Mouse (Mus musculus) embryonic facial prominence, embryonic 15.5 days (tissue): ENCODE results near the gene Psmd7. TPM values are rescaled to one million over a fixed set of nuclear protein-coding genes. Genes with fewer than 3 reads are reported as not detected.

Experiments
- ATAC-seq: fragments of 200-750 bp; cut with Nextera tagmentation; 2 replicates; pipeline ENCODE4 v1.8.0; 2017; ENCODE audit warnings: low read depth, moderate TSS enrichment; ENCODE audit not compliant: insufficient number of reproducible peaks, low FRiP score, low TSS enrichment
- H3K27ac ChIP-seq: fragments of 300-500 bp; sonication (generic); replicated peaks from 2 replicates; pipeline ENCODE4 v1.5.1; 2015; ENCODE audit warnings: mild to moderate bottlenecking, inconsistent platforms
- H3K27me3 ChIP-seq: fragments of 300-500 bp; sonication (generic); 2 replicates; pipeline ENCODE4 v1.6.1; 2015; ENCODE audit warnings: inconsistent platforms
- H3K36me3 ChIP-seq: fragments of 300-500 bp; sonication (generic); 2 replicates; pipeline ENCODE4 v1.6.1; 2015; ENCODE audit warnings: mild to moderate bottlenecking, inconsistent platforms
- H3K4me1 ChIP-seq: fragments of 300-500 bp; sonication (generic); 2 replicates; pipeline ENCODE4 v1.6.1; 2015; ENCODE audit warnings: inconsistent platforms
- H3K4me2 ChIP-seq: fragments of 300-500 bp; sonication (generic); replicated peaks from 2 replicates; pipeline ENCODE4 v1.6.1; 2015; ENCODE audit warnings: mild to moderate bottlenecking, inconsistent platforms
- H3K4me3 ChIP-seq: fragments of 300-500 bp; sonication (generic); replicated peaks from 2 replicates; pipeline ENCODE4 v1.5.1; 2015; ENCODE audit warnings: mild to moderate bottlenecking, inconsistent platforms
- H3K9ac ChIP-seq: fragments of 300-500 bp; sonication (generic); 2 replicates; pipeline ENCODE4 v1.6.1; 2015; ENCODE audit warnings: inconsistent platforms
- H3K9me3 ChIP-seq: fragments of 300-500 bp; sonication (generic); replicated peaks from 2 replicates; pipeline ENCODE4 v1.6.1; 2016; ENCODE audit warnings: inconsistent platforms
- WGBS: fragments of 180-500 bp; shearing (Covaris S2); methylation state at CpG from one replicate; pipeline ENCODE4 v1.1.7; 2015; 5-methylcytosine and 5-hydroxymethylcytosine counted together
- polyA plus RNA-seq: library from polyadenylated mRNA; unstranded; fragments of >200 nt; fragmentation: Nextera tagmentation; extraction: Ambion mirVana; gene quantifications from 2 replicates; pipeline ENCODE4 v1.2.1, GENCODE M21; 2015

Psmd7 gene
- polyA plus RNA-seq, 1 experiment from 2014 or later: 266 TPM

DNA sequence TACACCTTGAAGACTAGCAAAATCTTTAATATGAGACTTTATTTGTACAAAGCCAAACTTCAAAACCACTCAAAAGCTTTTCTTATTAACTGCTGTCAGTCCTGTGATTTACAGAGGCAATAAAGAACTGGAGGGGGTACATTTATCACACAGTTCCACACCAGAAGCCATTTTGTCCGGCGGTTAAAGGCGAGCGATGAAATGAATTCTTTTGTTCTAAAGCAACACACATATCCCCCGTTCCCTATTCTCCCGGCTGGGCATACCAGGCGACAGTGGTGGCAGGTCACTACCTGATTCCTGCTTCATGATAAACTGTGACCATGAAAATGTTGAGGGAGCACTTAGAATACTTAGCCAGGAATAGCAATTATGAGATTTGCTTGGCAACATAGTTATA, 20.5 kb upstream of the Psmd7 start:
- 77% methylated on average over 7 of the region's 7 CpGs for WGBS
- no peaks in the 10 kb centered on the region for H3K4me1 ChIP-seq
- H3K4me3 ChIP-seq: no peak overlapping the region
- no peaks in the 10 kb centered on the region for H3K9me3 ChIP-seq
- peaks cover 4% of the 10 kb centered on the region; the same call in 1 of the 2 replicates for H3K27me3 ChIP-seq
- H3K36me3 ChIP-seq: no peaks in the 10 kb centered on the region
- ATAC-seq: no peak
- no peak overlapping the region for H3K27ac ChIP-seq
- H3K4me2 ChIP-seq: no peak overlapping the region
- no peak overlapping the region for H3K9ac ChIP-seq

DNA sequence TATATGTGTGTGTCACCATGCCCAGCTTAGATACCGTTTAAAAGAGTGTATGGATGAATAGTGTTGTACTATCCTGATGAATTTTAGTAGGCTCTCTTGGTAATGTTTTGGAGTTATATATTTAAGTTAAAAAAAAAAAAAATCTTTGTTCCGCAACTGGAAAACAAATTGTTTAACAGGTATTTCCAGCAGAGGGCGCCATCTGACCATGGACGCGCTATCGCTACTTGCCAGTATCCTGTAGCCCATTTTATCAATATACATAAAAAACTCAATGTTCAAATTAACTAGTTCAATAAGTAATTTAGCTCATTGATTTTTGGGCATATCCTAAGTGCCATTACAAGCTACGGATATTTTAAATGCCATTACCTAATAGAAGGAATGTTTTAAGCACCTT, 14.8 kb upstream of the Psmd7 start:
- Histone ChIP-seq H3K4me1 (no peaks in the 10 kb centered on the region), H3K4me3 (no peak overlapping the region), H3K27ac (no peak overlapping the region), H3K27me3 (peaks cover 4% of the 10 kb centered on the region; the same call in 1 of the 2 replicates), H3K9me3 (no peaks in the 10 kb centered on the region), H3K4me2 (no peak overlapping the region), H3K36me3 (no peaks in the 10 kb centered on the region), H3K9ac (no peak overlapping the region)
- ATAC-seq: no peak
- 4% methylated on average over 7 of the region's 7 CpGs for WGBS

DNA sequence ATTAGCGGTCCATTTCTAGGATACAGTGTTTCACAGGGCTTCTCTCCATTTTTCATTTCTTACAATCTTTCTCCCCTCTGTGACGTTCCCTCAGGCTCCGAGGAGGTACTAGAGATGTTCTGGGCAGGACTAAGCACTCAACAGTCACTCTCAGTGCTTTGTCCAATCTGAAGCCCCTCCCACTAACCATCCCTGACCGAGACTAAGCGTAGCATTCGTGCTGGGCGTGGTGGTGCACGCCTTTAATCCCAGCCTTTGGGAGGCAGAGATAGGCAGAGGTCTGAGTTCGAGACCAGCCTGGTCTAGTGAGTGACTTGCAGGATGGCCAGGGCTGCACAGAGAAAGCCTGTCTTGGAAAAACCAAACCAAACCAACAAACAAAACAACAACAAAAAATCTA, 11.4 kb upstream of the Psmd7 start:
- no peak overlapping the region for H3K27ac ChIP-seq
- ATAC-seq: no peak
- no peaks in the 10 kb centered on the region for H3K4me1 ChIP-seq
- 81% methylated on average over 9 of the region's 9 CpGs for WGBS
- H3K4me3 ChIP-seq: no peak overlapping the region
- no peak overlapping the region for H3K9ac ChIP-seq
- H3K4me2 ChIP-seq: no peak overlapping the region
- H3K9me3 ChIP-seq: no peaks in the 10 kb centered on the region
- no peaks in the 10 kb centered on the region for H3K36me3 ChIP-seq
- peaks cover 4% of the 10 kb centered on the region; the same call in 1 of the 2 replicates for H3K27me3 ChIP-seq

DNA sequence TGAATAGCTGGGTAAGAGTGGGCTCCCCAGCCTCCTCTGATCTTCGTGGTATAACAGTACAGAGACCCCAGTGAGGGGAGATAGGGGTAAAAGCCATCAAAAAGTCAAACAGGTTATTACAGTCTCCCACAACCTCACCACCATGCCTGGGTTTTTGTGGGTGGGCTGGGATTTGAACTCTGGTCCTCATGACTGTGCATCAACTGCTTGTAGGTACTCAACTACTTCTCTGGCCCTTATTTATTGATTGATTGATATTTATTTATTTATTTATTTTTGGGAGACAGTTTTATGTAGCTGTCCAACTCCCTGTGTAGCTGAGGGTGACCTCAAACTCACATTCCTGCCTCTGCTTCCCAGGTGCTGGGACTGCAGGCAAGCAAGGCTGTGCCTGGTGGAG, 9.5 kb upstream of the Psmd7 start:
- Histone ChIP-seq H3K9me3 (no peaks in the 10 kb centered on the region), H3K36me3 (no peaks in the 10 kb centered on the region), H3K9ac (no peak overlapping the region), H3K4me3 (no peak overlapping the region), H3K4me2 (no peak overlapping the region), H3K4me1 (no peaks in the 10 kb centered on the region), H3K27me3 (no peaks in the 10 kb centered on the region), H3K27ac (no peak overlapping the region)
- WGBS: 61% methylated on average over 1 of the region's 1 CpGs
- ATAC-seq: no peak

DNA sequence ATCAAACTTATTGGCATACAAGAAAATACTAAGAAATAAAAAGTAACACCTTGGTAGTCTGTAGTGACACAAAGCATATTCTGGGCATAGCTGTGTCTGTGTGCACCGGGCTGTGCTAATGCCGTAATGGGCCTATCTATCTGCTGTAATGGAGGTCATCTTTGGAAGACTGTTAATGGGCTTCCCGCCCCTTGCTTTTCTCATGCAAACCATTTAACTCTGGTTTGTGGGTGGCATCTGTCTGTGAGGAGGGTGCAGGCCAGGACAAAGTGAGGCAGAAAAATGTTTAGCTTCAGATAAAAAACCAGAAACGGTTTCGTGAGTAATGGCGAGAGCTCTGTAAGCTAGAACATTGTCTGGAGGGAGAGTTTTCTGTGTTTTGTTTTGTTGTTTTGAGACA, 6.6 kb upstream of the Psmd7 start:
- no peak overlapping the region for H3K4me3 ChIP-seq
- no peak overlapping the region for H3K9ac ChIP-seq
- H3K27ac ChIP-seq: no peak overlapping the region
- no peak for ATAC-seq
- H3K4me1 ChIP-seq: no peaks in the 10 kb centered on the region
- 72% methylated on average over 6 of the region's 6 CpGs for WGBS
- H3K36me3 ChIP-seq: no peaks in the 10 kb centered on the region
- no peaks in the 10 kb centered on the region for H3K27me3 ChIP-seq
- no peaks in the 10 kb centered on the region for H3K9me3 ChIP-seq
- no peak overlapping the region for H3K4me2 ChIP-seq

DNA sequence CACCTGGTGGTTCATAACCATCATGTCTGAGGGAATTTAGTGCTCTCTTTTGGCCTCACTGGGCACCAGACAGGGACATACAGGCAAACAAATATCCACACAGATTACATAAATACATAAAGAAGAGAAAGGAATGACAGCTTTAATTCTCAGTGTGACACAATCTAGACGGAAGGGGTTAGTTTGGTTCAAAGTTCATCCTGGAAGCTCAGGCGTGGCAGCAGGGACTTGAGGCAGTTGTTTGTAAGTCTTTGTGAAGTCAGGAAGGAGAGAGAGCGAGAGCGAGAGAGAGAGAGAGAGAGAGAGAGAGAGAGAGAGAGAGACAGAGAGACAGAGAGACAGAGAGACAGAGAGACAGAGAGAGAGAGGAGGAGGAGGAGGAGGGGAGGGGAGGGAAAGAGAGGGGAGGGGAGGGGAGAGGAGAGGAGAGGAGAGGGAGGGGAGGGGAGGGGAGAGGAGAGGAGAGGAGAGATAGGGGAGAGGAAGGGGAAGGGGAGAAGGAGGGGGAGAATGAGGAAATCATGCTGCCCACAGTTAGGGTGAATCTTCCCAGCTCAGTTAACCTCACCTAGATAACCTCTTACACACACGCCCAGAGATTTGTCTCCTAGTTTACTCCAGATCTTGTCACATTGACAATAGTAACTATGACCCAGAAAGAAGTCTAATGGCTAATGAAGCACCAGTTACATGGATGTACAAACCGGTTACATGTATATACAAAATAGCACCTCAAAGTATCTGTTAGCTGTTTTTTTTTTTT, 5.9 kb upstream of the Psmd7 start:
- Histone ChIP-seq H3K9me3 (no peaks in the 10 kb centered on the region), H3K27ac (no peak overlapping the region), H3K27me3 (no peaks in the 10 kb centered on the region), H3K4me2 (no peak overlapping the region), H3K36me3 (no peaks in the 10 kb centered on the region), H3K4me3 (no peak overlapping the region), H3K4me1 (no peaks in the 10 kb centered on the region), H3K9ac (no peak overlapping the region)
- 76% methylated on average over 5 of the region's 6 CpGs for WGBS
- no peak for ATAC-seq

DNA sequence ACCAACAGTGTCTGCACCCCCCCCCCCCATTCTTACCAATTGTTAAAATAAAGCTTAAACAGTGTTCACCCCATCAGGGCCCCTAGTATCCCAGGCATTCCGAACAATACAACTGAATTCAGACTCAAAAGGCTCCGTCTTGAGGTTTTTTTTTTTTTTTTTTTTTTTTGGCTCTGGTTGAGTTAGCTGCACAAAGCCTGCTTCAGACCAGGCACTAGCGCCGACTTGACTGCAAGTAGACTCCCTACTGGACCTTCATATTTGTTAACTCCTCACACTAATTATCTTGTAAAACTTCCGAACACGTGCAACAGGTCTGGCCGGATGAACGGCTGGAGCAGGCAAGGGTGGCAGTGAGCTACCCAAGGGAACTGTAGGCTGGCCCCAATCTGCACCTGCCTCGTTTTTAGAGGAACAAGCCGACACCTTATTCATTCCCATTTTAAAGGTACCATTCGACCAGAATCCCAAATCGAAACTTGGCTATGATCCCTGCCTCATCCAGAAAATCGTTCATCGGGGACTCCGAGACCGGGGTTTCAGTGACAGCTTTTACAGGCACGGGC, 752 bp downstream of the Psmd7 start:
- no peak for ATAC-seq
- Histone ChIP-seq H3K36me3 (peaks cover 32% of the 10 kb centered on the region), H3K27me3 (no peaks in the 10 kb centered on the region), H3K27ac (peak overlapping the region; percentile 84), H3K9me3 (no peaks in the 10 kb centered on the region), H3K4me1 (peaks cover 9% of the 10 kb centered on the region; the same call in 1 of the 2 replicates), H3K9ac (peak overlapping the region; percentile 69), H3K4me2 (peak overlapping the region; percentile 66), H3K4me3 (peak overlapping the region; percentile 69)
- 0% methylated on average over 17 of the region's 17 CpGs for WGBS

DNA sequence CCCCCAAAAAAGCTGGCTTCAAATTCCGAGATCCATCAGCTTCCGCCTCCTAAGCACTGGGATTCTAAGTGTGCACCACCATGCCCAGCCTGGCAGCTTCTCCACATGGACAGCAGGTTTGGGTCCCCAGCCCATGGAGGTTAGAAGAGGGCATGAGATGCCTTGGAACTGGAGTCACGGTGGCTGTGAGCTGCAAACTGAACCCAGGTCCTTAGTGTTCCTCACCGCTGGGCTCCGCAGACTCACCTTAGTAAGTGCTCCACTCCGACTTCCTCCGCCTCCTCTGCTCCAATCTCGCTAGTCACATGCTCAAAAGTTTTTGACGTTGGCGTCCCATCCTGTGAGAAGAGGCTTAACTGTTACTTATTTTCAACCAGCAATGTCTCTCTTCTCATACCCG, 6.1 kb downstream of the Psmd7 start:
- no peaks in the 10 kb centered on the region for H3K27me3 ChIP-seq
- ATAC-seq: no peak
- no peak overlapping the region for H3K4me2 ChIP-seq
- H3K27ac ChIP-seq: no peak overlapping the region
- peaks cover 9% of the 10 kb centered on the region; the same call in 1 of the 2 replicates for H3K4me1 ChIP-seq
- H3K4me3 ChIP-seq: no peak overlapping the region
- WGBS: 91% methylated on average over 11 of the region's 11 CpGs
- no peak overlapping the region for H3K9ac ChIP-seq
- H3K36me3 ChIP-seq: peaks cover 79% of the 10 kb centered on the region
- H3K9me3 ChIP-seq: no peaks in the 10 kb centered on the region

DNA sequence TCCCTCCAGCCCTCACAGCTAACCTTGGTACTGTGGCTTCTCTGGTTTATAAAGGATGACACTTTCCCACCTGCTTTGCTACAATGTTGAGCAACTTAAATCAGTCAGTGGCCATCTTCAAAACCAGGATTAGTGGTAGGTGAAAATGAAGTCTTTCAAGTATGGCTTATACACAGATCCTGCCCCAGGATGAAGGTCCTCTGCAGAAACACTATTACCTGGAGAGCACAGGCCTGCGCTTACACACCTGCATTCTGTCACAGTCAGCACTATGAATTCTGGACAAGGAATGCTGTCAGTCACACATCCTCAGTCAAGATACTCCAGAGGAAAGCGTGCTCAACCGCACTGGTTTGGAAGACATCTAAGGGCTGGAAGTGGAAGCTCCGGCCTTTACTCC, 6.7 kb downstream of the Psmd7 start:
- peaks cover 10% of the 10 kb centered on the region; the same call in 1 of the 2 replicates for H3K4me1 ChIP-seq
- H3K4me3 ChIP-seq: no peak overlapping the region
- no peak overlapping the region for H3K9ac ChIP-seq
- H3K9me3 ChIP-seq: no peaks in the 10 kb centered on the region
- no peak overlapping the region for H3K4me2 ChIP-seq
- H3K27ac ChIP-seq: no peak overlapping the region
- whole genome bisulfite sequencing: 96% methylated on average over 4 of the region's 4 CpGs
- no peaks in the 10 kb centered on the region for H3K27me3 ChIP-seq
- H3K36me3 ChIP-seq: peaks cover 79% of the 10 kb centered on the region
- ATAC-seq: no peak

DNA sequence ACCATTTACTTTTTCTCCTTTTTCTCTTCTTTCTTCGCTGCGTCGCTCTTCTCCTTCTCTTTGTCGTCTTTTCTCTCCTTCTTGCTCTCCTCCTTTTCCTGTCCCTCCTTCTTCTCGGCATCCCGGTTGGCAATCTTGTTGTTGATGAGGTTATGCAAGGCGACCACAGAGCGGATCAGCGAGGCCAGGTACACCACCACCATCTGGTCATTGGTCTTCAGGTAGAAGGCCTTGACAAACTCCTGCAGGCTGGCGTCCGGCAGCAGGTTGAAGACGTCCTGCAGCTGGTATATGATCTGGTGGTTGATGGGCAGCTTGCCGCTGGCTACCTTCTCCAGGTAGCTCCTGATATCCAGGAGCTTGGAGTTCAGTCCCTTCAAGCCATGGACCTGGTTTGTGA, 7.4 kb downstream of the Psmd7 start:
- H3K4me1 ChIP-seq: peaks cover 10% of the 10 kb centered on the region; the same call in 1 of the 2 replicates
- no peak for ATAC-seq
- 92% methylated on average over 13 of the region's 13 CpGs for WGBS
- H3K4me3 ChIP-seq: no peak overlapping the region
- peaks cover 78% of the 10 kb centered on the region for H3K36me3 ChIP-seq
- H3K27me3 ChIP-seq: no peaks in the 10 kb centered on the region
- no peaks in the 10 kb centered on the region for H3K9me3 ChIP-seq
- H3K27ac ChIP-seq: no peak overlapping the region
- H3K4me2 ChIP-seq: no peak overlapping the region
- no peak overlapping the region for H3K9ac ChIP-seq

DNA sequence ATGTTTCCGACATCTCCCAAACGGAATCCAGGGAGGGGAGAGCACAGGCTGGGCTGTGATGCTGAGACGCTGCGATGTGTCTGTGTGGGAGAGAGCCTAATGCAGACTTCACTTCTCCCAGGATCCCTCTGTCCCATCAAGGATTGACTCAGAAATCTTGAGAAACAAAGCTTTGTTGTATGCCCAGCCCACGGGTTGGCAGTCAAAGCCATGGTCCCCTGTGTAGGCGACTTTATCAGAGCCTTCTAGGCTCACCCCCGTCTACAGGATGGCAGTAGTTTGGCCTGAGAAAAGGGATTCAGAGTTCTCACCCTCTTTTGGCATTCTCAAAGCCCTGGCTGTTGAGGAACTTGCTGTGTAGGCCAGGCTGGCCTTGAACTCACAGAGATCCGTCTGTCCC, 9.7 kb downstream of the Psmd7 start:
- H3K9me3 ChIP-seq: no peaks in the 10 kb centered on the region
- WGBS: 84% methylated on average over 8 of the region's 8 CpGs
- no peak overlapping the region for H3K9ac ChIP-seq
- H3K36me3 ChIP-seq: peaks cover 57% of the 10 kb centered on the region
- no peak for ATAC-seq
- H3K4me3 ChIP-seq: no peak overlapping the region
- H3K27ac ChIP-seq: no peak overlapping the region
- peaks cover 4% of the 10 kb centered on the region; the same call in 1 of the 2 replicates for H3K4me1 ChIP-seq
- H3K27me3 ChIP-seq: no peaks in the 10 kb centered on the region
- H3K4me2 ChIP-seq: no peak overlapping the region

DNA sequence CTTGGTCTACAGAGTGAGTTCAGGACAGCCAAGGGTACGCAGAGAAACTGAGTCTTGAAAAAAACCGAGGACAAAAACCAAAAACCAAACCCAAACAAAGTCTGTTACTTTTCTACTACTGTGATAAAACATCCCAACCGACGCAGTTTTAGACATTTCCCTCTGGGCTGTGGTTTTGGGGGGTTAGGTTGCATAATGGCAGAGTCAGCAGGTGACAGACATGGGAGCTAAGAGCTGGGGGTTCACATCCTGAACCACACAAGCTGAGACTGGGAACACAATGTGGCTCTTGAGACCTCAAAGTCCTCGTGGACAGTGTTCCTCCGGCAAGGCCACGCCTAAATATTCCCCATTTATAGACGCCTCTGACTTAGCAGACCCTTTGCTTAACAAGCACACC, 10.1 kb downstream of the Psmd7 start:
- WGBS: 86% methylated on average over 8 of the region's 8 CpGs
- H3K27me3 ChIP-seq: no peaks in the 10 kb centered on the region
- H3K27ac ChIP-seq: no peak overlapping the region
- H3K4me2 ChIP-seq: no peak overlapping the region
- no peak for ATAC-seq
- H3K4me1 ChIP-seq: peaks cover 4% of the 10 kb centered on the region; the same call in 1 of the 2 replicates
- H3K36me3 ChIP-seq: peaks cover 53% of the 10 kb centered on the region
- no peak overlapping the region for H3K4me3 ChIP-seq
- H3K9me3 ChIP-seq: no peaks in the 10 kb centered on the region
- no peak overlapping the region for H3K9ac ChIP-seq
